Mouse (Mus musculus) G1E-ER4 (cell line): Measurements from ENCODE around the gene Lrrn2. TPM values are rescaled to one million over a fixed set of nuclear protein-coding genes. Genes with fewer than 3 reads are reported as not detected.

ENCODE experiments used
- GATA1 ChIP-seq: IDR thresholded peaks from one replicate; pipeline ENCODE4 v1.8.0; 2012; ENCODE audit warnings: low read length, inconsistent platforms
- polyA plus RNA-seq: library from polyadenylated mRNA; stranded (reverse); fragments of >175 nt; gene quantifications from 2 replicates; pipeline ENCODE4 v1.2.3, GENCODE M21; 2012

Gene Lrrn2
- not detected in 2 replicates for polyA plus RNA-seq

- TF ChIP-seq GATA1: no peak
Measured at GRCm38 (mm10) chr1:132880161-132881005, at the start of gene Lrrn2. Gene Lrrn2, plus strand, starts transcription at chr1:132880273.

DNA sequence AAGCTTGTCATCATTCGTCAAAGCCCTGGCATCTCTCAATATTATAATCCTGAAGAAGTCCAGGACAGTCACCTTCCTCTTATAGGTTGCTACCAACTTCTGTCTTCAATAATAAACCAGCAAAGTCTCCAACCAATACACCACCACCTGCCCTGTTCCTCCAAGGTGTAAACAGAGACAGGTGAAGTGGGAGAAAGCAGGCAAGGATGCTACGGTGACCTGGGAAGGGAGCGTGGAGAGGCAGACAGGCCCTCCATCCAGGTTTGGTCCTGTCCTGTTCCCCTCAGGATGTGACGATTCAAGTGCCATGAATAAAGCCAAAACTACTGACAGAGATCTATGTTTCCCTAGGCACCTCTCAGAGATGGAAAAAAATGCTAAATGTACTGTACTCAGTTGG is 48.1 kb upstream of the Lrrn2 start:
- TF ChIP-seq GATA1: no peak

GRCm38 (mm10) chr1:132834037-132834436 is 46.0 kb upstream of the Lrrn2 start:
- TF ChIP-seq GATA1: no peak

DNA sequence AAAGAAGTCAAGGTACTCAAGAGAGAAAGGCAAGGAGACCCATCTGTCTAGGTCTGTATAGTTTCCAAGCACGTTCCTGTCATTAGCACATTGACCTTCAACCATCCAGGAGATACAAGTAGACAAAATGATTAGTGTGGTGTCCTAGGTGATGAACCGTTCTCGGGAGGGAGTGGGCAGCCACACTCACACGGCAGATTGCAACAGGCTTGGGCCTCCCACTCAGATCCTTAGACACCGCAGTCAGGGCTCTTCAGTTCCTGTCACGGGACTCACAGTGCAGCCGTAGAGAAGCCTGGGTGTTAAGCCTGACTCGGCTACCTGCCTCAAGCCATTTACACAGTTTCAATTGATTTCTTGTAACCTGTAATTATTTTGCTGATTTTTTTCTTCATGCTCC is 43.2 kb upstream of the Lrrn2 start:
- no peak for TF ChIP-seq GATA1

DNA sequence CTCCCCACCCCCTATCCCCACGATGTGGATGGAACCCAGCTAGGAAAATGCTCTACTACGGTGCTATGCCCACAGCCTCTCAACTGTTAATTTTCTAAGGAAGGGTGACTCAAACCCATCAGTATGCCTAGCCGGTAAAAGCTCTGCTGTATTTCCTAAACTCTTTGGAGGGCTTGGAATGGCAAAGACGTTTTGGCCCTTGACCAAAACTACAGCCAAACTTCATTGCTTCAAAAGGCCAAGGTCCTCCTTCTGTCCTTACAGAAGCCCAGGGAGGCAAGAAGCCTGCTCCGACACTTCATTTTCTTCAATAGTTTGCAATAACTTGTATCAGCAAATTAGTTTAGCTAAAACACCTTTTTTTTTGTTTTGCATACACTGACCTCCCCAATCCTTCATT is 42.4 kb upstream of the Lrrn2 start:
- TF ChIP-seq GATA1: no peak

DNA sequence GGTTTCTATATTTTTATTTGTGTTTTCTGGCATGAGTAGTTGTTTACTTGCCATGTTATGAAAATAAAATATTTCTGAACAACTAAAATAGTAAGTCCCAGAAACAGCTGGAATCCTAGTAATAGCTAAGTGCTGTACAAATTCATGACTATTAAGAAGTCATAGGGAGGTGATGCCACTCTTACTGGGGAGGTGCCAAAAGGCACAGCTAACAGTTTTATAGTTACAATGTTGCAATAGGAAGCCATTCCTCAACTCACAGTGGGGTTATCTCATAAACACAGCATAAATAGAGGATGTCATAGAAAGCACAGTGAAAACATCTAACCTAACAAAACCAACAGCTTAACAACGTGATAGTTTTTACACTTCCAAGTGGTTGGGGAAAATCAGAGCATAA is 41.7 kb upstream of the Lrrn2 start:
- TF ChIP-seq GATA1: no peak

- no peak for TF ChIP-seq GATA1
Measured at GRCm38 (mm10) chr1:132843612-132844011, 36.5 kb upstream of the Lrrn2 start.

DNA sequence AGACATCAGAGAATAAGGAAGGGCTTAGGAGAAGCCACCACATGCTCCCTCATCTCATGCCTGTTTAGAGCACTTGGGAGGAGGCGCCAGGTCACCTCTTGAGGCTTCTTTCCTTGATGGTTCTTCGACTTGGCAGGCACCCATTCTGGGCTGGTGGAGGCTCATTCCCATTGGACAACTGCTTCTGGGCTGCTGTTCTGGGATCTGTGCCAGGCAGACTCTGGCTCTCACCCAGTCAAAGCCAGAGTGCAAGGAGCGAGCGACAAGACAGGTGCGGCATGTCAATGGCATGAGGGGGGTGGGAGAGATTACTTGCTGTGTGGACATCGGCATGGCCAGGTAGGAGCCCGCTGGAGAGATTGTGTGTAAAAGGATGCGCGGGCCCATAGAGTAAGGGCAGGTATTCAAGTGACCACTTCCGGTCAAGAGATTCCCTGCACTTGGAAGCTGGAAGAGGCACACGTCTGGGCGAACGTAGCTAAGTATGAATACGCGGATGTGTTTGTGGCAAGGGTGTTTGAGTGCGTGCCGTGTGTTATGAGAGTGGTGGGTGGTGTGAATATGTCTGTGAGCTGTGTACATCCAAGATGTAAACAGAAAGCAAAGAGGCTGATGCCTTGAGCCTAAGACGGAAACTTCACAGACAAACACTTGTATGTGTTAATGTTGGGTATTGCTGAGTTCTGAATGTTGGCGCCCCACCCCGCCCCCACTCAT is 35.8 kb upstream of the Lrrn2 start:
- no peak for TF ChIP-seq GATA1

GRCm38 (mm10) chr1:132845766-132846165 is 34.3 kb upstream of the Lrrn2 start:
- TF ChIP-seq GATA1: no peak

- TF ChIP-seq GATA1: no peak
Measured at GRCm38 (mm10) chr1:132850809-132851208, 29.3 kb upstream of the Lrrn2 start.

GRCm38 (mm10) chr1:132851296-132851695 is 28.8 kb upstream of the Lrrn2 start:
- TF ChIP-seq GATA1: no peak

- TF ChIP-seq GATA1: no peak
Measured at GRCm38 (mm10) chr1:132851771-132852170, 28.3 kb upstream of the Lrrn2 start.

DNA sequence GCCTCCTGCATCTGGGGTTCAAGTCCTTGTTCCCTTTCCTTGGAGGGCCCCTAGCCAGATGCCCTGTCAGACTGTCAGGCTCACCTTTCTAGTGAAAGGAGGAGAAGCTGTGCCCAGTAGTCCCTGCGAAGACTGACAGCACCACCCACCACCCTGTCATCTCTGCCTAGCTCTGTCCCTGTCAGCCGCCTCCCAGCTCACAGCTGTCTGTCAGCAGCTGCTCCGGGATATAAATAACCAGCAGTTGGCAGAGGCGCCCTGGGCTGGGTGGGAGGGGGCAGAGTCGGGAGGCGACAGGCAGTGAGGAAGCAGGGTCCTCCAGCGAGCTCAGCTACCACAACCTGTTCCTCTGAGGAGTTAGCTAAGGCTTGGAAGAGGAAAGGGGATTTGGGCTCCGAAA is 26.8 kb upstream of the Lrrn2 start:
- TF ChIP-seq GATA1: no peak

GRCm38 (mm10) chr1:132858516-132859383 is 21.3 kb upstream of the Lrrn2 start:
- TF ChIP-seq GATA1: no peak

GRCm38 (mm10) chr1:132864220-132864619 is 15.9 kb upstream of the Lrrn2 start:
- TF ChIP-seq GATA1: no peak

DNA sequence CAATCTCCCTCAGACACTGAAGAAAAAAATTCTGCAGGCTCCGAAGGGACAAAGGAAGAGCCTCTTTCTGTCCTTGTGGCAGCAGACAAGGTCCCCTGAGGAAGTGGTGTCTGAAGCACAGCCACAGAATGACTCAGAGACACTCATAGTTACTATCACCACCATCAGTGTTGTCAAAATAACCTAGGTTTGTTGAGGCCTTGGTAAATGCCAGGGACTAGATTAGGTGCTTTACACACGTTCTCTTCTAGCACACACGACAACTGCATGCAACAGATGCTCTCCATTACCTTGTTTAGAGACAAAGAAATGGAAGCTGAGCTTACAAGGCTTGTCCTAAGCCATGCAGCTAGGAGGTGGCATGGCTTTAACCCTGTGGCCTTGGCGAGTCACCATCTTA is 14.5 kb upstream of the Lrrn2 start:
- no peak for TF ChIP-seq GATA1
